Mouse (Mus musculus) ES-Bruce4 (cell line): ENCODE measurements around the gene Tmem131l.
A peak's percentile ranks its signal among the peaks of the same experiment; 100 is the strongest.

Experiments
- CTCF ChIP-seq: IDR thresholded peaks from one replicate; pipeline ENCODE4 v1.8.1; 2011; ENCODE audit warnings: low read depth, low read length
- EP300 ChIP-seq: IDR thresholded peaks from 2 replicates; pipeline ENCODE4 v1.6.1; 2011; ENCODE audit warnings: low read depth, low read length; ENCODE audit not compliant: insufficient read depth
- POLR2A ChIP-seq: IDR thresholded peaks from one replicate; pipeline ENCODE4 v1.8.1; 2011; ENCODE audit warnings: low read length; ENCODE audit not compliant: insufficient read depth

- TF ChIP-seq EP300 (no peak), CTCF (peak; percentile 60), POLR2A (no peak)
Observed at GRCm38 (mm10) chr3:83895811-83896210, 144.2 kb downstream of the Tmem131l start.
